Mouse (Mus musculus) embryonic facial prominence, embryonic 15.5 days (tissue): Measurements from ENCODE around the gene Tns1. TPM values are rescaled to one million over a fixed set of nuclear protein-coding genes. Genes with fewer than 3 reads are reported as not detected.
"Not testable (repeated sequence)": the region's sequence is repeated elsewhere in the genome, so short reads cannot be mapped to it uniquely, and the experiment has no call there.

Experiments
- ATAC-seq: fragments of 200-750 bp; cut with Nextera tagmentation; 2 replicates; pipeline ENCODE4 v1.8.0; 2017; ENCODE audit warnings: low read depth, moderate TSS enrichment; ENCODE audit not compliant: insufficient number of reproducible peaks, low FRiP score, low TSS enrichment
- H3K27ac ChIP-seq: fragments of 300-500 bp; sonication (generic); replicated peaks from 2 replicates; pipeline ENCODE4 v1.5.1; 2015; ENCODE audit warnings: mild to moderate bottlenecking, inconsistent platforms
- H3K27me3 ChIP-seq: fragments of 300-500 bp; sonication (generic); 2 replicates; pipeline ENCODE4 v1.6.1; 2015; ENCODE audit warnings: inconsistent platforms
- H3K36me3 ChIP-seq: fragments of 300-500 bp; sonication (generic); 2 replicates; pipeline ENCODE4 v1.6.1; 2015; ENCODE audit warnings: mild to moderate bottlenecking, inconsistent platforms
- H3K4me1 ChIP-seq: fragments of 300-500 bp; sonication (generic); 2 replicates; pipeline ENCODE4 v1.6.1; 2015; ENCODE audit warnings: inconsistent platforms
- H3K4me2 ChIP-seq: fragments of 300-500 bp; sonication (generic); replicated peaks from 2 replicates; pipeline ENCODE4 v1.6.1; 2015; ENCODE audit warnings: mild to moderate bottlenecking, inconsistent platforms
- H3K4me3 ChIP-seq: fragments of 300-500 bp; sonication (generic); replicated peaks from 2 replicates; pipeline ENCODE4 v1.5.1; 2015; ENCODE audit warnings: mild to moderate bottlenecking, inconsistent platforms
- H3K9ac ChIP-seq: fragments of 300-500 bp; sonication (generic); 2 replicates; pipeline ENCODE4 v1.6.1; 2015; ENCODE audit warnings: inconsistent platforms
- H3K9me3 ChIP-seq: fragments of 300-500 bp; sonication (generic); replicated peaks from 2 replicates; pipeline ENCODE4 v1.6.1; 2016; ENCODE audit warnings: inconsistent platforms
- WGBS: fragments of 180-500 bp; shearing (Covaris S2); methylation state at CpG from one replicate; pipeline ENCODE4 v1.1.7; 2015; 5-methylcytosine and 5-hydroxymethylcytosine counted together
- polyA plus RNA-seq: library from polyadenylated mRNA; unstranded; fragments of >200 nt; fragmentation: Nextera tagmentation; extraction: Ambion mirVana; gene quantifications from 2 replicates; pipeline ENCODE4 v1.2.1, GENCODE M21; 2015

Tns1 gene
- polyA plus RNA-seq = 49.3 and 53.7 TPM in 2 replicates

DNA sequence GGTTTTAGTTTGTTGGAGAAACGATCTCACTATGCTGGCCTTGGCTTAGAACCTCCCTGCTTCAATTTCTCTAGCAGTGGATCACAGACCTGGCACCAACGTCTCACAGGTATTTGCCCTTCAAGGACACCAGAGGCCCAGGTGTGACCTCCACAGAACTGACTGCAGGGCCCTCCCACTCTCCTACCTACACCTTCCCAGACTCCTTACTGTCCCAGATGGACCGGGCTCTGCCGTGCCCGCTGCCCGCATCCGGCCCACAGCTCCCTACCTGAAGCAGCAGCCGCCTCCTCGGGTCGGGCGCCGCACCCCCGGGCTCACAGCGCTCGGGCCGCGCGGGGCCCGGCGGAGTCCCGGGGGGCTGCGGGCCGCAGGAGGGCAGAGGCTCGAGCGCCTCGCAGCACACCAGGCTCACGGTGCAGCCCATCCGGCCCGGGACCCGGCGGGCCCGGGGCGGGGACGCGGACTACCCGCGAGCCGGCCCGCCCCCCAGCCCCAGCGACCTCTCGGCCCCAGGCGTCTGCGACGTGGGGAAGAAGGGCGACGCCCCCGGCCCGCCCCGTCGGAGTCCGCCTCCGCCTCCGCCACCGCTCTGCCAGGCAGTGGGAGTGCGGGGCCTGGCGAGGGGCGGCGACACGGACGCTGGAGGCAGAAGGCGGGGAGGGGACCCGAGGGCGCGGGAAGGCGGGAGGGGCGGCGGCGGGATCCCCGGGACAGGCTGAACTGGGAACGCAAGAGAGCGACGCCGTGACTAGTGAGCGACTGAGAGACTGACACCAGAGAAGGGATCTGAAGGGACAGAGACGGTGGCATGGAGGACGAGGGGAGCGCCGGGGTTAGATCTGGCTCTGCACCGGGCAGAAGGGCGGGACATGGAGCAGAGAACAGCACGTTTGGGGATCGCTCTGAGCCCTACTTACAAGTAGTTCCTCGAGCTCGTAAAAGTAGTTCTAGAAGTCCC is at the start of gene Tns1:
TSS of gene Tns1 (minus strand) at position 429 of the 961 bp plus-strand sequence.
- ATAC-seq = peak; percentile 75
- H3K27ac ChIP-seq = no peak within 1 kb of the TSS
- H3K27me3 ChIP-seq = peaks cover 11% of the 10 kb centered on the region
- H3K9me3 ChIP-seq = no peaks in the 10 kb centered on the region
- peak within 1 kb of the TSS; percentile 53 for H3K9ac ChIP-seq
- H3K36me3 ChIP-seq = no peaks in the 10 kb centered on the region
- H3K4me2 ChIP-seq = peak within 1 kb of the TSS; percentile 98
- peaks cover 34% of the 10 kb centered on the region for H3K4me1 ChIP-seq
- 2% methylated on average over 76 of the region's 84 CpGs for WGBS
- peak within 1 kb of the TSS; percentile 57 for H3K4me3 ChIP-seq

DNA sequence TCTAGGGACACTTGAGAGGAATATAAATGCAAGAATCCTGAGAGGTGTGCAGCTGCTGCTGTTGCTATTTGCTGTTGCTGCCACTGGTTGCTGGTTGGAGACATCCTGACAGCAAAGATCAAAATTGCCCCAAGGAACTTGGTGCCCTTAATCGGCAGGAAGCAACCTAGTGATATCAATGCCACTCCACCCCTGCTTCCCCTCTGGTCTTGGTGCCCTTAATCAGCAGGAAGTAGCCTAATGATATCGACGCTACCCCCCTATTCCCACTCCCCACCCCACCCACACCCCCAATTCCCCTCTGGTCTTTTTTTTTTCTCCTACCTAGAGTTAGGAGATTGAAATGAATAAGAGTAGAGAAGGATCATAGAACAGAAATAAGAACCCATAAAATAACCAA is 48.5 kb upstream of the Tns1 start:
- H3K27me3 ChIP-seq = no peaks in the 10 kb centered on the region
- ATAC-seq = no peak
- 62% methylated on average over 3 of the region's 3 CpGs for WGBS
- H3K9ac ChIP-seq = no peak overlapping the region
- no peaks in the 10 kb centered on the region for H3K4me1 ChIP-seq
- no peaks in the 10 kb centered on the region for H3K36me3 ChIP-seq
- no peak overlapping the region for H3K4me3 ChIP-seq
- no peak overlapping the region for H3K27ac ChIP-seq
- no peak overlapping the region for H3K4me2 ChIP-seq
- H3K9me3 ChIP-seq = no peaks in the 10 kb centered on the region

DNA sequence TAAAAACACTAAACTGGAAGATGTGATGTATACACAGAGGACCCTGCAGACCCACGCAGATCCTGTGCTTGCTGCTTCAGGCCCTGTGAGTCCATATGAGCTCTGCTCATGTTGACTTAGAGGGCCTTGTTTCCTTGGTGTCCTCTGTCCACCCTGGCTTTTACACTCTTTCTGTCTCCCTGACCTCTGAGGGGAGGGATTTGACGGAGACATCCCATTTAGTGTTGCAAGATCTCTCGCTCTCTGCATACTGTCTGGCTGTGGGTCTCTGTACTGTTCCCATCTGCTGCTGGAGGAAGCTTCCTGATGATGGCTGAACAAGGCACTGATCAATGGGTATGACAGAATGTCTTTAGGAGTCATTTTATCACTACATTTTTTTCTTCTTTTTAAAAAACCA is 45.5 kb upstream of the Tns1 start:
- Histone ChIP-seq H3K9ac (no peak overlapping the region), H3K36me3 (no peaks in the 10 kb centered on the region), H3K4me2 (no peak overlapping the region), H3K9me3 (no peaks in the 10 kb centered on the region), H3K27me3 (no peaks in the 10 kb centered on the region), H3K4me1 (no peaks in the 10 kb centered on the region), H3K4me3 (no peak overlapping the region), H3K27ac (no peak overlapping the region)
- ATAC-seq = no peak
- WGBS = 92% methylated on average over 3 of the region's 3 CpGs

DNA sequence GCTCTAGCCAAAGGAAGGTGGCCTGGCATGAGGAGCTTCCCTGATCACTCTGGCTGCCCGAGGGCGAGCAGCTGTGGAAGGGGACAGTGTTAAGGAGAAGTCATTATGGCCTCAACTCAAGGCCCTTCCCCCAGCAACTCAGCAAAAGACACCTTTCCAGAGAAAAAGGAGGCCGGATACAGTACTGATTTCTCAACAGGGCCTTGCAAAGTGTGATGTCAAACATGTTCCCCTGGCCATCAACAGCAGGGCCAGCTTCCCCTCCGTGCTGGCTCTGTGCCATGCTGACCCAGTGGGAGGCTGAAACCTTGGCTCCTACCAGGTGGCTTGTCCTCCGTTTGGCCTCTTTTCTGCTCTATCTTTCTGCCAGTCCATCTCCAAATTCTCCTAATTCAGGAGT is 42.9 kb upstream of the Tns1 start:
- Histone ChIP-seq H3K4me2 (no peak overlapping the region), H3K9ac (no peak overlapping the region), H3K36me3 (no peaks in the 10 kb centered on the region), H3K27me3 (no peaks in the 10 kb centered on the region), H3K27ac (no peak overlapping the region), H3K4me1 (no peaks in the 10 kb centered on the region), H3K9me3 (no peaks in the 10 kb centered on the region), H3K4me3 (no peak overlapping the region)
- WGBS = 82% methylated on average over 5 of the region's 5 CpGs
- ATAC-seq = no peak

DNA sequence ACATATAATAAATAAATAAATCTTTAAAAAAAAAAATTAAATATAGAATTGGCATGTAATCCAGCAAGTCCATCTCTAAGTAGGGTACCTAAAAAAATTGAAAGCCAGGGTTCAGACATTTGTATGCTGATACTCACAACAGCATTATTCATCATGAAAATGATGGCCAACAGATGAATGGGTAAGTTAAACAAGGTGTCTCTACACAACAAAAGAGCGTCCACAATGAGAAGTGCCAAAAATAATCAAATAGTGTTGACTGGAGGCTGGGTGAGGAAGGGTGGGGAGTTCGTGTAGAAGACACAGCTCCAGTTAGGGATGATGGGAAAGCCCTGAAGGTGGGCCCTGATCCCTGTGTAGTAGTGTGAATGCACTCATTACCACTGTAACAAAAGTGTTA is 35.8 kb upstream of the Tns1 start:
- 83% methylated on average over 2 of the region's 2 CpGs for WGBS
- no peaks in the 10 kb centered on the region for H3K27me3 ChIP-seq
- 0 out of 2 replicates have a peak, but pooled peaks cover 5% of the 10 kb centered on the region for H3K4me1 ChIP-seq
- H3K27ac ChIP-seq = no peak overlapping the region
- no peak overlapping the region for H3K4me3 ChIP-seq
- H3K9ac ChIP-seq = no peak overlapping the region
- ATAC-seq = no peak
- no peaks in the 10 kb centered on the region for H3K9me3 ChIP-seq
- H3K36me3 ChIP-seq = no peaks in the 10 kb centered on the region
- no peak overlapping the region for H3K4me2 ChIP-seq

DNA sequence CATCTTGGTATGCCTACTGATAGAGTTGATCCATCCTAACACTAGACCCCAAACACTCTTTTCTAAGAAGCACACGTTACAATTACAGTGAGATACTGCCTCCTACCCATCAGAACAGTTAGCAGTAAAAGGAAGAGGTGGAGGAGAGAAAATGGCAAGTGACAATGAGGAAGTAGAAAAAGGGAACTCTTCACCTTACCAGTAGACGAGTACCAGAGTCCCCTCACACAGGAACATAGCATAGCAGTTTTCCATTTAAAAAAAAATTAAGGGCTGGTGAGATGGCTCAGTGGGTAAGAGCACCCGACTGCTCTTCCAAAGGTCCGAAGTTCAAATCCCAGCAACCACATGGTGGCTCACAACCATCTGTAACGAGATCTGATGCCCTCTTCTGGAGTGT is 35.4 kb upstream of the Tns1 start:
- H3K9me3 ChIP-seq, H3K4me2 ChIP-seq, H3K4me1 ChIP-seq, ATAC-seq, H3K36me3 ChIP-seq, H3K27ac ChIP-seq, H3K9ac ChIP-seq, H3K4me3 ChIP-seq, H3K27me3 ChIP-seq: not testable (repeated sequence)
- 78% methylated on average over 5 of the region's 5 CpGs for WGBS

DNA sequence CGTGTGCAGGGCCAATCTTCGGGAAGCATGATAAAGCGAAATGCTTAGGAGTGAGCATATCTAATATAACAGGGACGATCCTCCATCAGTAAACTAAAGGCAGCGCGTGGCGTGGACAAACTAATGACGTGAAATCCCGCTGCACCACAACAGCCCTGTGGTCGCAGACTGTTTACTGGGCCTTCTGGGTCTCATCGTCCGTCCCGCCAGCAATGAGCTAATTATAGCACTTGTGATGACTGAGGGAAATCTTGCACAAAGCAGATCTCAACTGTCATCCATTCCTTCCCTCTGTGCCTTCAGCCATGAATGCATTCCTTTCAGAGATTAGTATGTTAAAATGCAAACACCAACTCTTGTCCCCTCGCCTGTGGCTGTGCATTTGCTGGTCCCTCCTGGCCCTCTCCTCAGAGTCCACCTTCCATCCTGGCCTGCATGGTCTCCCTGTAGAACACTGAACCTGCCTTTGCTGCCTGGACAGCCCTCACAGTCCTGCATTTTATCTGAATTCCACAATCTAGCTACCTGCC is 32.2 kb upstream of the Tns1 start:
- WGBS = 62% methylated on average over 14 of the region's 14 CpGs
- Histone ChIP-seq H3K9me3 (no peaks in the 10 kb centered on the region), H3K9ac (no peak overlapping the region), H3K4me3 (no peak overlapping the region), H3K4me1 (0 out of 2 replicates have a peak, but pooled peaks cover 5% of the 10 kb centered on the region), H3K4me2 (no peak overlapping the region), H3K27me3 (no peaks in the 10 kb centered on the region), H3K36me3 (no peaks in the 10 kb centered on the region), H3K27ac (no peak overlapping the region)
- no peak for ATAC-seq

DNA sequence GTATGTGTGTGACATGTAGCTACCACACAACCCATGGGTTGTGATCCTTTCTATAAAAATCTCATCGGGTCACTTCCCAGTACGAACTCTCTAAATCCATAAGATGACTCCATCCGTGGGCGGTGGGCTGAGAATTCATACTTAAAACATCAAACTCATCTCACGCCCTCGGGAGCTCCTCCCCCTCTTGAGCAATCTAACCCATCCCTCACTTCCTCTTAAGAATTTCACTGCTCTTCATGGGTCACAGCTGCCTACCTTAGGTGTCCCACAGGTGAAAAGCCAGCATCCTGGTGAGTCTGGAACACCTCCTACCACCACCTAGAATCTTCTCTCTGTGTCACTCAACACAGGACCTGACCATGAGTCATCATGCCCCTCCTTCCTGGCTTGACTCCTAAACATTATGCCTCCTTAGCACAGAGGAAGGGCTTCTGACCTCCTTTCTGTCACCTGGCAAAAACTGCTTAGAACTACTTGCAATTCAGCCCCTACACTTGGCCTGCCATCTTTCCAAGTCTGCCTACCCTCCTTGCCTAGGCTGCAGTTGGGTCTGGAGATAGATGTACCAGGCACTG is 31.3 kb upstream of the Tns1 start:
- no peak overlapping the region for H3K9ac ChIP-seq
- no peaks in the 10 kb centered on the region for H3K27me3 ChIP-seq
- no peaks in the 10 kb centered on the region for H3K36me3 ChIP-seq
- H3K27ac ChIP-seq = no peak overlapping the region
- H3K4me1 ChIP-seq = 0 out of 2 replicates have a peak, but pooled peaks cover 5% of the 10 kb centered on the region
- WGBS = 76% methylated on average over 6 of the region's 6 CpGs
- H3K4me2 ChIP-seq = no peak overlapping the region
- no peak for ATAC-seq
- no peak overlapping the region for H3K4me3 ChIP-seq
- no peaks in the 10 kb centered on the region for H3K9me3 ChIP-seq

DNA sequence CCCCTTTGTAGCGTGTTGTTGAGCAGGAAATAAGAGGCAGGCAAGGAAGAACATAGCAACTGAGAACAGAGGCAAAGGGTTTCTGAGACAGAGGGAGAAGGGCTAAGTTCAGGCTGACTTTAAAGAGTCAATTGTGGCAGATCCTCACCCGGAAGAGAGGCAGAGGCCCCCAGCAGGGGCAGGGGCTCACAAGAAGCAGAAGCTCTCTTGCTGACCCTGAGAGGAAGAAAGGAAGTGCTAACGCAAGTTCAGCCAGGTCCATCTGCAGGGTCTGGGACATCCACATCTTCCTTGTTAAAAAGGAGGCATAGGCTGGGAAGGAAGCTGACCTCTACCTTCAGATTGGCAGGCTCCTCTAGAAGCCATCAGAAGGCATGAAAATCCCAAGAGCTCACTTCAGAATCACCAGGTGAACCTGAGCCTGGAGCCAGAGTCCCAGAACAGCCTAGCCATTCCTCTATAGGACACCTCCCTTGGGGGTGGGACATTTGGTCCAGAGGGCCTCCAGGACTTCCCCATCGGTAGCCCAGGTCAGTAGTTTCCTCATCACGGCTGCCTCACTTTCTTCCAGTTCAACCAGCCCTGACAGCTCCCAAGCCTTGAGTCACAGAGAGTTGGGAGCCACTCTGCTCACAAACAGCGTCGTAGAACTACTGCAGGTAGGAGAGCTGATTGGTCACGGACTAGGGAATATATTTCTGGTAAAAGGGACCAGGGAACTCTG is 29.4 kb upstream of the Tns1 start, which contains the start of gene Cxcr2:
TSS of gene Cxcr2 (plus strand) at position 529 of the 724 bp plus-strand sequence.
- H3K27me3 ChIP-seq = no peaks in the 10 kb centered on the region
- no peak for ATAC-seq

DNA sequence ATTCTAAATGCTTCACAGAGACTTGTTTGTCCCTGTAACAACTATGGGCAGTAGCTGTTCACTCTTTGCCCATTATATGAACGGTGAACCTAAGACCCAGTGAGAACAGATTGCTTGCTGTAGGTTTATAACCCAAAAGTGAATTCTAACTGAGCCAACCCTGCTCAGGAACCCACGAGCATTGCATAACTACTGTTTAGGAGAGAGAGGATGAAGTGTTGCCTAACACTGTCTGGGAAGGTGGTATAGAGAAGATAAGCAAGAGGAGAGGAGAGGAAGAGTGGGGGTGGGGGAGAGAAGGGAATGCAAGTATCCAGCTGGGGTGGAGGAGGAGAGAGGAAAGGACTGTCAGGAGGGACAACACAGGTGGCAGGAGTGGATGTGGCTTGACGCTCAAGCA is 26.8 kb upstream of the Tns1 start:
- 74% methylated on average over 3 of the region's 3 CpGs for WGBS
- Histone ChIP-seq H3K4me2 (no peak overlapping the region), H3K4me1 (no peaks in the 10 kb centered on the region), H3K9me3 (no peaks in the 10 kb centered on the region), H3K27ac (no peak overlapping the region), H3K36me3 (no peaks in the 10 kb centered on the region), H3K27me3 (no peaks in the 10 kb centered on the region), H3K9ac (no peak overlapping the region), H3K4me3 (no peak overlapping the region)
- ATAC-seq = no peak

More for the DNA sequence above, 29.4 kb upstream of the Tns1 start, which contains the start of gene Cxcr2:
- 66% methylated on average over 8 of the region's 8 CpGs for WGBS
- no peaks in the 10 kb centered on the region for H3K9me3 ChIP-seq
- 0 out of 2 replicates have a peak, but pooled peaks cover 5% of the 10 kb centered on the region for H3K4me1 ChIP-seq
- H3K4me2 ChIP-seq = no peak within 1 kb of the TSS
- no peaks in the 10 kb centered on the region for H3K36me3 ChIP-seq
- H3K4me3 ChIP-seq = no peak within 1 kb of the TSS
- no peak within 1 kb of the TSS for H3K27ac ChIP-seq
- no peak within 1 kb of the TSS for H3K9ac ChIP-seq

DNA sequence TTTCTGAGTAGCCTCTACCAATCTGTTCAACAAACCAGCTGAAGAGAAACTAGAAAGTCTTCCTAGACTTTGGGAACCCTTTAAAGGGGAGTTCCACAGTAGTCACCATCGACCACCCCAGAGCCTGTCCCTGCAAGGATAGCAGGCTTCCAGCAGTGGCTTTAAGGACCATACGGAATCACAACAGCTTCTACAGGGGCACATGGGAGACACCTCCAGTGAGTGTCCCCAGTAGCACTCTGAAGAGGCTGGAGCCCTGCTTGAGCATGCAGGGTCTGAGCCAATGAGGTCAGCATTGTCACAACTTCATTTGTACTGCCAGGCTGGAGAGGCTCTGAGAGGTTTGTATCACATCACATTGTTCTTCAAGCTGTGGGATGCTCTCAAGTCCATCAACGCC is 25.9 kb upstream of the Tns1 start:
- no peak overlapping the region for H3K27ac ChIP-seq
- H3K4me2 ChIP-seq = no peak overlapping the region
- no peak overlapping the region for H3K9ac ChIP-seq
- H3K36me3 ChIP-seq = no peaks in the 10 kb centered on the region
- no peak overlapping the region for H3K4me3 ChIP-seq
- no peaks in the 10 kb centered on the region for H3K4me1 ChIP-seq
- no peaks in the 10 kb centered on the region for H3K27me3 ChIP-seq
- 80% methylated on average over 3 of the region's 3 CpGs for WGBS
- no peak for ATAC-seq
- H3K9me3 ChIP-seq = no peaks in the 10 kb centered on the region
